Mouse (Mus musculus): Measurements from ENCODE around the gene Osbpl9. TPM values are rescaled to one million over a fixed set of nuclear protein-coding genes. Genes with fewer than 3 reads are reported as not detected.

Gene Osbpl9
- polyA plus RNA-seq, 1 experiment from 2014 or later: 54.7 TPM

- WGBS: 83% methylated on average over 5 of the region's 5 CpGs
- H3K27ac ChIP-seq (replicated peaks; ENCODE audit: low read depth, low read length): no peak overlapping the region
- no peak overlapping the region for H3K4me2 ChIP-seq (ENCODE audit: low read depth, low read length)
- H3K4me3 ChIP-seq (ENCODE audit: low read depth, low read length): no peak overlapping the region
- no peaks in the 10 kb centered on the region for H3K36me3 ChIP-seq (ENCODE audit: control insufficient read depth, insufficient read depth, low read length)
- H3K4me1 ChIP-seq (ENCODE audit: control insufficient read depth, insufficient read depth, low read length): peaks cover 34% of the 10 kb centered on the region
- ATAC-seq (ENCODE audit: low read depth): no peak
- H3K27me3 ChIP-seq (replicated peaks; ENCODE audit: control insufficient read depth, insufficient read depth, low read length): no peaks in the 10 kb centered on the region
- no peaks in the 10 kb centered on the region for H3K9me3 ChIP-seq (ENCODE audit: control insufficient read depth, low read length)
- H3K9ac ChIP-seq (ENCODE audit: low read depth, low read length): no peak overlapping the region
- no peak for DNase-seq (ENCODE audit: low spot score)
Measured at GRCm38 (mm10) chr4:109119641-109120125, 82.4 kb downstream of the Osbpl9 start.

GRCm38 (mm10) chr4:109118327-109118659 lies 83.8 kb downstream of the Osbpl9 start:
- H3K4me3 ChIP-seq (ENCODE audit: low read depth, low read length): peak overlapping the region; percentile 60
- H3K4me1 ChIP-seq (ENCODE audit: control insufficient read depth, insufficient read depth, low read length): peaks cover 29% of the 10 kb centered on the region
- peak overlapping the region; percentile 61 for H3K4me2 ChIP-seq (ENCODE audit: low read depth, low read length)
- H3K36me3 ChIP-seq (ENCODE audit: control insufficient read depth, insufficient read depth, low read length): no peaks in the 10 kb centered on the region
- no peaks in the 10 kb centered on the region for H3K9me3 ChIP-seq (ENCODE audit: control insufficient read depth, low read length)
- DNase-seq (ENCODE audit: low spot score) (no peak), ATAC-seq (ENCODE audit: low read depth) (no peak)
- WGBS: 6% methylated on average over 6 of the region's 6 CpGs
- H3K9ac ChIP-seq (ENCODE audit: low read depth, low read length): peak overlapping the region; percentile 76
- no peaks in the 10 kb centered on the region for H3K27me3 ChIP-seq (replicated peaks; ENCODE audit: control insufficient read depth, insufficient read depth, low read length)
- peak overlapping the region; percentile 85; the same call in 1 of the 2 replicates for H3K27ac ChIP-seq (replicated peaks; ENCODE audit: low read depth, low read length)

GRCm38 (mm10) chr4:109117596-109118326 lies 84.3 kb downstream of the Osbpl9 start:
- peak; percentile 96 for DNase-seq (ENCODE audit: low spot score)
- Histone ChIP-seq H3K4me3 (ENCODE audit: low read depth, low read length) (peak overlapping the region; percentile 60), H3K4me2 (ENCODE audit: low read depth, low read length) (peak overlapping the region; percentile 61), H3K9me3 (ENCODE audit: control insufficient read depth, low read length) (no peaks in the 10 kb centered on the region), H3K9ac (ENCODE audit: low read depth, low read length) (peak overlapping the region; percentile 76), H3K4me1 (ENCODE audit: control insufficient read depth, insufficient read depth, low read length) (peaks cover 24% of the 10 kb centered on the region), H3K36me3 (ENCODE audit: control insufficient read depth, insufficient read depth, low read length) (no peaks in the 10 kb centered on the region), H3K27me3 (replicated peaks; ENCODE audit: control insufficient read depth, insufficient read depth, low read length) (no peaks in the 10 kb centered on the region), H3K27ac (replicated peaks; ENCODE audit: low read depth, low read length) (peak overlapping the region; percentile 85)
- peak; percentile 98 for ATAC-seq (ENCODE audit: low read depth)
- WGBS: under 1% methylated on average over 22 of the region's 46 CpGs

- Histone ChIP-seq H3K4me2 (ENCODE audit: low read depth, low read length) (peak overlapping the region; percentile 61), H3K4me1 (ENCODE audit: control insufficient read depth, insufficient read depth, low read length) (peaks cover 19% of the 10 kb centered on the region), H3K4me3 (ENCODE audit: low read depth, low read length) (peak overlapping the region; percentile 60), H3K9me3 (ENCODE audit: control insufficient read depth, low read length) (no peaks in the 10 kb centered on the region), H3K27ac (replicated peaks; ENCODE audit: low read depth, low read length) (peak overlapping the region; percentile 85), H3K27me3 (replicated peaks; ENCODE audit: control insufficient read depth, insufficient read depth, low read length) (no peaks in the 10 kb centered on the region), H3K36me3 (ENCODE audit: control insufficient read depth, insufficient read depth, low read length) (no peaks in the 10 kb centered on the region), H3K9ac (ENCODE audit: low read depth, low read length) (peak overlapping the region; percentile 76)
- no peak for ATAC-seq (ENCODE audit: low read depth)
- 22% methylated on average over 6 of the region's 6 CpGs for WGBS
- DNase-seq (ENCODE audit: low spot score): no peak
Measured at GRCm38 (mm10) chr4:109116938-109117337, 85.1 kb downstream of the Osbpl9 start.

- no peak overlapping the region for H3K27ac ChIP-seq (replicated peaks; ENCODE audit: low read depth, low read length)
- no peak overlapping the region for H3K9ac ChIP-seq (ENCODE audit: low read depth, low read length)
- ATAC-seq (ENCODE audit: low read depth): no peak
- H3K36me3 ChIP-seq (ENCODE audit: control insufficient read depth, insufficient read depth, low read length): no peaks in the 10 kb centered on the region
- H3K9me3 ChIP-seq (ENCODE audit: control insufficient read depth, low read length): no peaks in the 10 kb centered on the region
- H3K4me1 ChIP-seq (ENCODE audit: control insufficient read depth, insufficient read depth, low read length): peaks cover 19% of the 10 kb centered on the region
- H3K4me3 ChIP-seq (ENCODE audit: low read depth, low read length): no peak overlapping the region
- no peak for DNase-seq (ENCODE audit: low spot score)
- 65% methylated on average over 3 of the region's 3 CpGs for WGBS
- peak overlapping the region; percentile 61; the same call in 1 of the 2 replicates for H3K4me2 ChIP-seq (ENCODE audit: low read depth, low read length)
- no peaks in the 10 kb centered on the region for H3K27me3 ChIP-seq (replicated peaks; ENCODE audit: control insufficient read depth, insufficient read depth, low read length)
Measured at GRCm38 (mm10) chr4:109116494-109116893, 85.6 kb downstream of the Osbpl9 start.

GRCm38 (mm10) chr4:109115742-109116141 lies 86.3 kb downstream of the Osbpl9 start:
- H3K4me3 ChIP-seq (ENCODE audit: low read depth, low read length): no peak overlapping the region
- H3K27me3 ChIP-seq (replicated peaks; ENCODE audit: control insufficient read depth, insufficient read depth, low read length): no peaks in the 10 kb centered on the region
- ATAC-seq (ENCODE audit: low read depth) (no peak), DNase-seq (ENCODE audit: low spot score) (no peak)
- H3K36me3 ChIP-seq (ENCODE audit: control insufficient read depth, insufficient read depth, low read length): no peaks in the 10 kb centered on the region
- no peak overlapping the region for H3K9ac ChIP-seq (ENCODE audit: low read depth, low read length)
- H3K27ac ChIP-seq (replicated peaks; ENCODE audit: low read depth, low read length): no peak overlapping the region
- H3K9me3 ChIP-seq (ENCODE audit: control insufficient read depth, low read length): no peaks in the 10 kb centered on the region
- H3K4me2 ChIP-seq (ENCODE audit: low read depth, low read length): no peak overlapping the region
- peaks cover 19% of the 10 kb centered on the region for H3K4me1 ChIP-seq (ENCODE audit: control insufficient read depth, insufficient read depth, low read length)
- WGBS: 26% methylated on average over 1 of the region's 1 CpGs

- H3K27ac ChIP-seq (replicated peaks; ENCODE audit: low read depth, low read length): no peak overlapping the region
- no peak for ATAC-seq (ENCODE audit: low read depth)
- no peaks in the 10 kb centered on the region for H3K36me3 ChIP-seq (ENCODE audit: control insufficient read depth, insufficient read depth, low read length)
- WGBS: 80% methylated on average over 1 of the region's 1 CpGs
- no peak overlapping the region for H3K4me2 ChIP-seq (ENCODE audit: low read depth, low read length)
- H3K4me1 ChIP-seq (ENCODE audit: control insufficient read depth, insufficient read depth, low read length): peaks cover 19% of the 10 kb centered on the region
- no peak for DNase-seq (ENCODE audit: low spot score)
- H3K4me3 ChIP-seq (ENCODE audit: low read depth, low read length): no peak overlapping the region
- H3K9me3 ChIP-seq (ENCODE audit: control insufficient read depth, low read length): no peaks in the 10 kb centered on the region
- H3K9ac ChIP-seq (ENCODE audit: low read depth, low read length): no peak overlapping the region
- H3K27me3 ChIP-seq (replicated peaks; ENCODE audit: control insufficient read depth, insufficient read depth, low read length): no peaks in the 10 kb centered on the region
Measured at GRCm38 (mm10) chr4:109114308-109114707, 87.8 kb downstream of the Osbpl9 start.

- Histone ChIP-seq H3K4me1 (ENCODE audit: control insufficient read depth, insufficient read depth, low read length) (peaks cover 14% of the 10 kb centered on the region), H3K9me3 (ENCODE audit: control insufficient read depth, low read length) (no peaks in the 10 kb centered on the region), H3K27me3 (replicated peaks; ENCODE audit: control insufficient read depth, insufficient read depth, low read length) (no peaks in the 10 kb centered on the region), H3K27ac (replicated peaks; ENCODE audit: low read depth, low read length) (no peak overlapping the region), H3K9ac (ENCODE audit: low read depth, low read length) (no peak overlapping the region), H3K4me3 (ENCODE audit: low read depth, low read length) (no peak overlapping the region), H3K4me2 (ENCODE audit: low read depth, low read length) (no peak overlapping the region), H3K36me3 (ENCODE audit: control insufficient read depth, insufficient read depth, low read length) (no peaks in the 10 kb centered on the region)
- ATAC-seq (ENCODE audit: low read depth): no peak
- WGBS: 68% methylated on average over 7 of the region's 7 CpGs
- no peak for DNase-seq (ENCODE audit: low spot score)
Measured at GRCm38 (mm10) chr4:109112915-109113505, 89.1 kb downstream of the Osbpl9 start.

All from embryonic facial prominence, embryonic 14.5 days (tissue).